Mouse (Mus musculus) embryonic facial prominence, embryonic 11.5 days (tissue): ENCODE measurements around the gene Arntl. TPM values are rescaled to one million over a fixed set of nuclear protein-coding genes. Genes with fewer than 3 reads are reported as not detected.
"Not testable (repeated sequence)": the region's sequence is repeated elsewhere in the genome, so short reads cannot be mapped to it uniquely, and the experiment has no call there.

Source experiments
- ATAC-seq: fragments of 200-750 bp; cut with Nextera tagmentation; replicated peaks from 2 replicates; pipeline ENCODE4 v1.8.0; 2017; ENCODE audit warnings: low read depth; ENCODE audit not compliant: insufficient number of reproducible peaks, low FRiP score, low TSS enrichment
- DNase-seq: peaks from one replicate; pipeline ENCODE4 v3.0.0-alpha.2; 2015; ENCODE audit warnings: low spot score
- H3K27ac ChIP-seq: fragments of 300-500 bp; sonication (generic); replicated peaks from 2 replicates; pipeline ENCODE4 v1.5.1; 2014; ENCODE audit warnings: mild to moderate bottlenecking, low read depth, low read length, control low read depth
- H3K27me3 ChIP-seq: fragments of 300-500 bp; sonication (generic); 2 replicates; pipeline ENCODE4 v1.6.1; 2014; ENCODE audit warnings: mild to moderate bottlenecking, low read length, moderate library complexity, mixed read lengths; ENCODE audit not compliant: control insufficient read depth, insufficient read depth
- H3K36me3 ChIP-seq: fragments of 300-500 bp; sonication (generic); replicated peaks from 2 replicates; pipeline ENCODE4 v1.6.1; 2014; ENCODE audit warnings: low read depth, mild to moderate bottlenecking, low read length, moderate library complexity, mixed read lengths; ENCODE audit not compliant: control insufficient read depth, insufficient read depth
- H3K4me1 ChIP-seq: fragments of 300-500 bp; sonication (generic); 2 replicates; pipeline ENCODE4 v1.6.1; 2014; ENCODE audit warnings: low read length, mixed read lengths; ENCODE audit not compliant: control insufficient read depth, insufficient read depth
- H3K4me2 ChIP-seq: fragments of 300-500 bp; sonication (generic); 2 replicates; pipeline ENCODE4 v1.6.1; 2014; ENCODE audit warnings: low read depth, mild to moderate bottlenecking, control low read depth, low read length, moderate library complexity
- H3K4me3 ChIP-seq: fragments of 300-500 bp; sonication (generic); 2 replicates; pipeline ENCODE4 v1.5.1; 2014; ENCODE audit warnings: low read depth, low read length, control low read depth
- H3K9ac ChIP-seq: fragments of 300-500 bp; sonication (generic); replicated peaks from 2 replicates; pipeline ENCODE4 v1.6.1; 2014; ENCODE audit warnings: mild to moderate bottlenecking, control low read depth, low read length
- H3K9me3 ChIP-seq: fragments of 300-500 bp; sonication (generic); replicated peaks from 2 replicates; pipeline ENCODE4 v1.6.1; 2016; ENCODE audit warnings: mild to moderate bottlenecking, low read length, inconsistent platforms, mixed read lengths; ENCODE audit not compliant: control insufficient read depth
- WGBS: fragments of 180-500 bp; shearing (Covaris S2); extraction: QIAGEN DNeasy Blood & Tissue Kit; methylation state at CpG from one replicate; pipeline ENCODE4 v1.1.7; 2014; 5-methylcytosine and 5-hydroxymethylcytosine counted together
- polyA plus RNA-seq: library from polyadenylated mRNA; unstranded; fragments of >200 nt; fragmentation: Nextera tagmentation; extraction: Ambion mirVana; gene quantifications from 2 replicates; pipeline ENCODE4 v1.2.1, GENCODE M21; 2014

The Arntl gene
- polyA plus RNA-seq, 1 experiment from 2014 or later = 9.3 TPM

DNA sequence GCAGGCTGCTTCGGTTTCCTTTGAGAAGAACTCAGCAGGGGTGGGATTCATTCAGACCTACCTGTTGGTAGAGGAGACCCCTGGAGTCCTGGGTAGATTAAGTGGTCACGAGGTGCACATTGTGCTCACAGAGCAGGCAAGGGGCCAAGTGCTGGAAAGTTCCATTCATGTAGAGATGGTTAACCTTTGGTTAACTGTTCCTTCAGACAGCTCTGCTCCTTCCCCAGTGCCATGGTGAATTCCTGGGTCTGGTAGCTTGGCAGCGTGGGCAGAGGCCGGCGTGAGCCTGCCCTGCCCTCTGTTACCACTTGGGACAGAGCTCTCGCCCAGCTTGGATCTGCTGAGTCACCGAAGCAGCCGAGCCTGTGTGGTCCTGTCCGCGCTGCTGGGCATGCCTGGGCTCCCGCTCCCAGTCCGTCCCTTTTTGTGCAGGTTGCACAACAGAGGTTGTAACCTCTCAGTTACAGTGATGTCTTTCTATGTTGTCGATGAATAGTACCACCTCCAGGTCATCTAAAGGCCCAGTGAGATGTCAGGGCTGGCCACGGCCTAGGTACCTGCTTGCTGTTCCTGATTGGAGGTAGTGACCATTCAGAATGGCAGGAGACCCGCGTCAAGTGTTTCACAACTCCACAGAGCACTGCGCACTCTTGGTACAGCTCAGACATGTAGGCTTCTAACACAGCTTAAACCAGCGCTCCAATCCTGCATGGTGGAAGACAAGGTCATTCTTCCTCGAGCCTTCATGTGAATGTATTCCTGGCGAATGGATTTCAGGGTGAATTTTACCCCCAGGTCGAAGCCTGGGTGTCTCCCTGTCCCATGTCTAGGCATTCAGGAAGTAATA lies 53.3 kb downstream of the Arntl start:
- DNase-seq (no peak), ATAC-seq (0 out of 2 replicates have a peak, but pooled peaks have one; percentile 48)
- H3K4me2 ChIP-seq = no peak overlapping the region
- no peak overlapping the region for H3K27ac ChIP-seq
- H3K4me3 ChIP-seq = no peak overlapping the region
- no peaks in the 10 kb centered on the region for H3K36me3 ChIP-seq
- no peak overlapping the region for H3K9ac ChIP-seq
- no peaks in the 10 kb centered on the region for H3K9me3 ChIP-seq
- H3K27me3 ChIP-seq = no peaks in the 10 kb centered on the region
- 70% methylated on average over 21 of the region's 21 CpGs for WGBS
- no peaks in the 10 kb centered on the region for H3K4me1 ChIP-seq

DNA sequence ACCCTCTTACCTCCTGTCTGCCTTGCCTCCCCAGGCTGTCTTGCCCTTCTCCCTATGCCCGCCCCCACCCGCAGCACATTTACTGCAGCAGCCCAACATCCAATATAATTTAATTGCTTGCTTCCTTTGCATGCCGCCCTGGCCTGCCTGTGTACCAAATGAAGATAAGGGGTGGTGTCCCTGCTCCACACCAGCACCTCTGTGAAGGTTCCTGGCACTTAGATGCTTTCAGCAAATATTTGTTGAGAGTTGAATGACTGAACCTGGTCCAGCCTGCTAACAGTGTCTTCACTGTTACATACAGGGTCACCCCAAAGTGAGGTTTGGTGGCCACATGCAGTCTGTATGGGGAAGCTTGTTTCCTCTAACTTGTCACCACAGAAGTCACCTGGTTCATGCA lies 54.4 kb downstream of the Arntl start:
- Histone ChIP-seq H3K27ac (no peak overlapping the region), H3K36me3 (no peaks in the 10 kb centered on the region), H3K9me3 (no peaks in the 10 kb centered on the region), H3K4me3 (no peak overlapping the region), H3K4me1 (no peaks in the 10 kb centered on the region), H3K9ac (no peak overlapping the region), H3K4me2 (no peak overlapping the region), H3K27me3 (no peaks in the 10 kb centered on the region)
- DNase-seq (no peak), ATAC-seq (no peak)
- 70% methylated on average over 3 of the region's 3 CpGs for WGBS

DNA sequence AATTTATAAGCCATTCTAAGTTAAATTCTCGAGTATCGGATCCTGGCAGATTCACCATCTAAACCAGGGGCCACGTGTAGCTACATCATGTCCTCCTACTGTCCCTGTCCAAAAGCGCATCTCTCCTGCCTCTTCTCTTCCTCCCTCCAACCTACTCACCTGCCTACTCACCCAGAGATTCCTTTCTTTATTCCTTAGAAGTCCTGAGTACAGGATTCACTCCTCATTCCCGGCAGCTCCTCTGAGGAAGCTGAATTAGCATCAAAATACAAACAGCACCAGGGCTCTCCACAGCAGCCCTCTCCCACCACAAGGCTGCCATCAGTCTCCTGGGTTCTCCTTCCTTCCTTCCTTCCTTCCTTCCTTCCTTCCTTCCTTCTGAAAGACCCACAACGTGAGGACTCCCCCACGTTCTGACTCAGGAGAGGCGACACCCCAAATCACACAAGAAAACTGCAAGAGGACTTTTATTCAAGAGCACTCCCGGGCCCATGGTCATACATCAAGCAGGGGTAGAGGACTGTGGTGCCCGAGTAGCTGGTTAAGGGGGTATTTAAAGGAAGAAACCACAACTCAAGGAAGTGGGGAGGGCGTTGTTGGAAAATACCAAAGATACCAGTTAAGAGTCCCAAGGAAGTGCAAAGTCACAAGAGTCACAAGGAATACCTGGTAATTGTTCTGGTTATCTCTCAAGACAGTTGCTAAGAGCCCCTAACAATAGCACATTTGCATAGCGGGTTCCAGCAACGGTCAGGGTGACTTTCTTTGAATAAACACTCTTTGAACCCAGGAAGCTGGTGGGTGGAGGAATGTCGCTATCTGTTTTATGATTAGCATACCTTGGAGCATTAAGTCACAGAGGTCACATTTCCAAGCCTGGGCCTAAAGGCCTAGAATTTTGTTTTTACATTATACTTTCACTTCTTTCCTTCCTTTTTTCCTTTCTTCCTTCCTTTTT lies 55.5 kb downstream of the Arntl start:
- 49% methylated on average over 14 of the region's 14 CpGs for WGBS
- not testable (repeated sequence) for H3K27ac ChIP-seq, H3K9me3 ChIP-seq, ATAC-seq, H3K4me2 ChIP-seq, H3K36me3 ChIP-seq, H3K4me1 ChIP-seq, DNase-seq, H3K4me3 ChIP-seq, H3K9ac ChIP-seq, H3K27me3 ChIP-seq

DNA sequence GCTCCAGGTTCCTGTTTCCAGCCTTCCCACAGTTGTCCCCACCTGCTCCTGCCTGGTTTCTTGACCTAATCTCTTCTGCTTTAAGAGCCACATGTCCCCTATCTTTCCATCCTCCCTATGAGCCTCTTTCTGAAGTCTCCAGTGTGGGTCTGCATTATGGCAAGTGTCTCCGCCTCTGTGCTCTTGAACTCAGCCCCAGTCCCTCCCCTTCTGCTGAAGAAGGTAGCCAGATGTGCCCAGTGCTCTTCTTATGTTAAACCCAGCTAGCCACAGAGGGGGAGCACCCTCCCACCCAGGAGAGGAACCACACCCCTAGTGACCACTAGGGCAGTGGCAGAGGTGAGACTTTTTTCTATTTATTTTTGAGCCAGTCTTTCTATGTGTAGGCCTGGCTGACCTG lies 56.7 kb downstream of the Arntl start:
- H3K4me2 ChIP-seq = no peak overlapping the region
- 89% methylated on average over 1 of the region's 1 CpGs for WGBS
- no peak overlapping the region for H3K27ac ChIP-seq
- H3K4me1 ChIP-seq = no peaks in the 10 kb centered on the region
- no peaks in the 10 kb centered on the region for H3K27me3 ChIP-seq
- H3K4me3 ChIP-seq = no peak overlapping the region
- no peak overlapping the region for H3K9ac ChIP-seq
- no peaks in the 10 kb centered on the region for H3K36me3 ChIP-seq
- ATAC-seq = no peak
- no peaks in the 10 kb centered on the region for H3K9me3 ChIP-seq
- no peak for DNase-seq

DNA sequence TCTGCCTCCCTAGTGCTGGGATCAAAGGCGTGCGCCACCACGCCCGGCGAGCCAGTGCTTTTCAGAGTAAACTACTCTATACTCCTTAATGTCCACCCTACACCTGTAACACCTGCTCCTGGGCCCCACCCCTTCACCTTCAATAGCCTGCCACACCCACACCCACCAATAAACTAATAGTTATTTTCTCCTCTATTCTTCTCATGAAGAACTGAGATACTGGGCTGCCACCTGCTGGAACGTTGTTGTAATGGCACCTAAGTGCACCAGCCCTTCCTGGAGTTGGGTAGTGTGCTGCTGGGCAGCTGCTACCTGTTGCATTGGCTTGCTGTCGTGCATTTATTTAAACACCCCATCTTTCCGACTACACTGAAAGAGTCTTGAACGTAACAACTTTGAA lies 61.0 kb downstream of the Arntl start:
- H3K36me3 ChIP-seq = no peaks in the 10 kb centered on the region
- ATAC-seq (no peak; the same call in 1 of the 2 replicates), DNase-seq (peak; percentile 67)
- no peaks in the 10 kb centered on the region for H3K4me1 ChIP-seq
- no peak overlapping the region for H3K4me3 ChIP-seq
- no peak overlapping the region for H3K9ac ChIP-seq
- no peaks in the 10 kb centered on the region for H3K27me3 ChIP-seq
- H3K27ac ChIP-seq = no peak overlapping the region
- 81% methylated on average over 9 of the region's 9 CpGs for WGBS
- no peaks in the 10 kb centered on the region for H3K9me3 ChIP-seq
- H3K4me2 ChIP-seq = no peak overlapping the region

DNA sequence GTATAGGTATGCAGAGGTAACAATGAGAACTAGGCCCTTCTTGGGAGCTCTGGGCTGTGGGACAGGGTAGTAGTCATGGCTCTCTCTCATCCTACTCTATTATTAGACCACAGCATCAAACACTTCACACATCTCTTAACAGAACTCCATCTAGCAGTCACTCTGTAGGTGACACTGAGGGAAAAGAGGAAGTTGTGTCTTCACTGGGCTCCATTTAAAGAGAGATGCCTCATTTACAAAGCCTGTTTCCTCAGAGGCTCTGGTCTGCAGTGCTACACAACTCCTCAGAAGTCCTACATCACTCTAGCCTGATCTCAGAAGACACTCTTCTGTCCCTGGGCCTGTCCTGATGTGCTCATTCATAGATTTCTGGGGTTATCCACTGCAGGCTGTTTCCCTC lies 61.8 kb downstream of the Arntl start:
- no peak for ATAC-seq
- H3K4me1 ChIP-seq = no peaks in the 10 kb centered on the region
- no peak overlapping the region for H3K4me3 ChIP-seq
- no peaks in the 10 kb centered on the region for H3K27me3 ChIP-seq
- no peaks in the 10 kb centered on the region for H3K9me3 ChIP-seq
- H3K4me2 ChIP-seq = no peak overlapping the region
- no peak overlapping the region for H3K9ac ChIP-seq
- no peak for DNase-seq
- no peaks in the 10 kb centered on the region for H3K36me3 ChIP-seq
- no peak overlapping the region for H3K27ac ChIP-seq

DNA sequence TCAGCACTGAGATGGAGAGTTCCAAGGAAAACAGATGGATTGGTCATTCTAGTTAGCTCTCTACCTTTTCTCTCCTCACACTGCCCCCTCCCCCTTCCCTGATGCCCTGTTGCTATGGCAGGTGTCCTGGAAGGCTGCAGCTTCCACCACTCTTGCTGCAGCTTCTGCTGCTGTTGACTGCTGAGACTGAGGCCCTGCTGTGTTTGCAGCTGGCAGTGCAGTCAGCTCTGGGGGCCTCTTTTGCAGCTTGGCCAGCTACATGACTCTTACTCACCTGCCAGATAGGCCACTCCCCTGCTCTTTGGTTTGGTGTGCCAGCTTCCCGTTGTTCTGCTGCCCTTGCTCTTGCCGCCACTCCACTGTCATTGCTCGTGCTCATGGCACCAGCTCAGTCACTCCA lies 62.7 kb downstream of the Arntl start:
- Histone ChIP-seq H3K27ac (no peak overlapping the region), H3K27me3 (no peaks in the 10 kb centered on the region), H3K36me3 (no peaks in the 10 kb centered on the region), H3K4me1 (no peaks in the 10 kb centered on the region), H3K9me3 (no peaks in the 10 kb centered on the region), H3K4me3 (no peak overlapping the region), H3K9ac (no peak overlapping the region), H3K4me2 (no peak overlapping the region)
- WGBS = 68% methylated on average over 3 of the region's 3 CpGs
- no peak for DNase-seq
- ATAC-seq = no peak

DNA sequence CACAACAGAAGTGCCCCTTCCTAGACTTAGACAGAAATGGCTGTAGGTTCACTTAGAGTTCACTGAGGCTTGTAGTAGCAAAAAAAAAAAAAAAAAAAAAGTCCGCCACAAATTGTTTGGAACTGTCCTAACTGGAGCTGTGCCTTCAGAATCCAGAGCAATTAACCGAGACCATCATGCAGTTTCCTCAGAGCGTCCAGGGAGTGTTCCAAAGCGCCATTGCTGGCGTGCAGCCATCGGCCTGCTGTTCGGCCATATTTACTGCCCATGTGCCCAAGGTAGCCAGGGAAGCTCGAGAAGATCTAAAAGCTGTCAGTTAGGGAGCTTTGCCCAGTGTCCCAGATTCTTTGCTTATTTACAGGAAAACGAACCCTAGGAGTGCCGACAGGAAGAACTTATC lies 63.3 kb downstream of the Arntl start:
- Histone ChIP-seq H3K9me3 (no peaks in the 10 kb centered on the region), H3K9ac (no peak overlapping the region), H3K4me3 (no peak overlapping the region), H3K27ac (no peak overlapping the region), H3K27me3 (no peaks in the 10 kb centered on the region), H3K4me2 (no peak overlapping the region), H3K4me1 (no peaks in the 10 kb centered on the region), H3K36me3 (no peaks in the 10 kb centered on the region)
- ATAC-seq (no peak), DNase-seq (no peak)
- WGBS = 83% methylated on average over 10 of the region's 10 CpGs
